Mouse (Mus musculus) retina, adult 2 months (tissue): ENCODE measurements around the gene Tpst2.

Source experiments
- DNase-seq: peaks from one replicate; pipeline ENCODE4 v3.0.0-alpha.2; 2012; ENCODE audit warnings: low read depth, low spot score

Tpst2 gene

GRCm38 (mm10) chr5:112276267-112276873 lies at the start of gene Tpst2:
TSS of gene Tpst2 (plus strand) at chr5:112276691.
- DNase-seq: peak; percentile 99

GRCm38 (mm10) chr5:112227354-112227753 lies 49.1 kb upstream of the Tpst2 start:
- DNase-seq: no peak

- DNase-seq: no peak
These were observed 48.6 kb upstream of the Tpst2 start for GRCm38 (mm10) chr5:112227898-112228239.

GRCm38 (mm10) chr5:112228240-112229076 lies 48.0 kb upstream of the Tpst2 start:
- DNase-seq: no peak

- no peak for DNase-seq
These were observed 40.7 kb upstream of the Tpst2 start for GRCm38 (mm10) chr5:112235806-112236205.

DNA sequence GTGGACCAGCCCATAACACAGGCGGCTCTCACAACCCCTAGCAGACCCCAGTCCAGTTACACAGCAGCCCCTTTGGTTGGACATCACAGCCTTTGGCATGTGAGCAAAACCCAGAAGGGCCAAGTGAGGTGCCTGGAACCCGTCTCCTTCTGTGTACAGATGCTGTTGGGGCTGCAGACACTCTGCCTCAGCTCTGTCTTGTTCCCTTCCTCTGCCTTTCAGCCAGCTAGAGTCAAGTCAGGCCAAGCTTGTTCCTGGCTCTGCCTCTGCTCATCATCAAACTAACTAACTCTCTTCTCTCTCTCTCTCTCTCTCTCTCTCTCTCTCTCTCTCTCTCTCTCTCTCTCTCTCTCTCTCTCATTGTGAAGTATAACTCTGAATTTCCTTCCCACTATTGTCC lies 39.9 kb upstream of the Tpst2 start:
- DNase-seq: no peak

DNA sequence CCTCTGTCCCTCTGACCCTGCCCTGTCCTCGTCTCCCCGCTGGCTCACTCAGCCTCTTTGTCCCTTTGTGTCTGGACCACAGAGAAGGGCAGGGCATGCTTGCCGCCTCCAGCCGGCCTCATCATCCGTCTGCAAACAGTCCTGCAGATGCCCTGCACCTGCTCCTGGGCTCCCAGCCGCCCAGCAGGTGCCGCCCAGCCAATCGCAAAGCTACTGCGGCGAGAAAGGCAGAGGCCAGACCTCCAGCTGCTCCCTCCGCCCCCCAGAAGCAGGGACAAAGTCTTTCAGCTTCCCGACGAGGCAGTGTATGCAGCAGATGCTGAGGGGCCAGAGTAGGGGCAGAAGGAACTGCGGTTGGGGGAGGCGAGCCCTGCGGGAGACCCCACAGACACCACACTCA lies 39.1 kb upstream of the Tpst2 start:
- DNase-seq: no peak

DNA sequence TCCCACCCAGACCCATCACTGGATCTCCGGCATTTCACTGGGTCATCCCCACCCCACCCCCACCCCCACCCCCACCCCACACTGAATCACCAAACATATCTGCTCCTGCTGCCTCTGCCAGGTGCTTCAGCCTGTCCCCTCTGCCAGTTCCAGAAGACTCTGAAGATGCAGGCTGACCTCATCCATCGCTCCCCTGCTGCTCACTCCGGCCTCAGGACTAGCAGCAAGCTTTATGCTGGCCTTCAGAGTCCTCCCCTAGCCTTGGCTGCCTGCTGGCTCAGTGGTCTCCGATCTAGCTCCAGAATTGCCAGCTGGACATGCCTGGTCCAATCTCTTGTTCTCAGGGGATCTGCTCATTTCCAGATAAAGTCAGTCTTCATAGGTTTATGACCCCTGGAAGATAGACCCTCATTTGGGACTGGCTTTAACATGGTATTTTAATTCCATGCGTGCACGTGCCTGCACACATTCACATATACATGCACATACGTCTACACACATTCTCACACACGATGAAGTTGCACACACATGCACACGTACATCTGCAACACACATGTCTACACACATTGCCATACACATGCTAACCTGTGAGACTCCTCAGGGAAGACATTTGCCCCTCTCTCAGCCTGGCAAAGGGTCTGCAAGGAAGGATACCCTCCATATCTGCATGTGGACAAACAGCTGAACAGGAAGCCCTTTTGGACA lies 38.5 kb upstream of the Tpst2 start:
- DNase-seq: no peak

DNA sequence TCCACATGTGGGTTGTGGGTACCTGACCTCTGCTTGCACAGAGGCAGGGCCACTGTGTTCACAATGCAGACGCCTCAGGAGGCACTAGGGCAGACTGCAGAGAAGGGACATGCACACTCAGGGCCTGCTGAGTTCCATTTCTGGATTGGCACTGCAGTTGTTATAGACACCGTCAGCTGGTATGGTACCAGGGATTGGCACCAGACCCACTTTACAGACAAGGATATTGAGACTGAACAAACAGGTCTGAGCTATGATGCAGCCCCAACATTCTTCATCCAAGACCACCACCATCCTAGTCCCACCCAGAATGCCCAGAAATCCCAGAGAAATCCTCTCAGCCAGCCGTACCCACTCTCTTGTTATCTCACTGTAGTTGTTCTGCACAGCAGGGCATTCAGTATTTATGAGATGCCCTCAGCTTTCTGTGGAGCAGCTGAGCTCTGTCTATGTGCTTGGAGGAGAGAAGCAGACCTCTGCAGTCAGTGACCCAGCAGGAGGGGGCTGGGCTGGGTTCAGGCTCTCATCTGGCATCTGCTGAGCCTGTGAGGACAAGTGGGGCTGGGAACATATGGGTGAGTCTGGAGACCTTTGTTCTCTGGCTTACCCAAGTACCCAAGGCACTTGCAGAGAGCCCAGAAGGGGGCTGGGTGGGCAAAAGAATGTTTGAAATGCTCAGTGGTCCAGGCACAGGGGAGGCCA lies 37.6 kb upstream of the Tpst2 start:
- no peak for DNase-seq

DNA sequence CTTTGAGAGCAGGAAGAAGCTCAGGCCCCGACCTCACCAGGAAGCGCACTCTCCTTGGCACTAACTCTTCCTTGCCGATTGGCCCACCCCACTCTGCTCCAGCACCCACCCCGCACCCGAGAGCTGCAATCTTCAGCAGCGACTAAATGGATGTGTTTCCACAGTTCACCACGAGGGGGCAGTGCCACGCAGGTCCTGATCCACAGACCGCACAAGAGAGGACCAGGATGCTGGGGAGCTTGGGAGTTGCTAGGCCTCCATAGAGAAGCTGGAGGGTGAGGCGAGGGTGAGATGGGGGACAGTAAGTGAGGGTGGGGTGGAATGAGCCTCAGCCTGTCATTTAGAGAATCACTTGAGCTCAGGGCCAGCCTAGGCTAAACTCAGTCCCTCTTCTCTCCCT lies 35.7 kb upstream of the Tpst2 start:
- DNase-seq: peak; percentile 50

- no peak for DNase-seq
These were observed 34.6 kb upstream of the Tpst2 start for GRCm38 (mm10) chr5:112241849-112242248.

DNA sequence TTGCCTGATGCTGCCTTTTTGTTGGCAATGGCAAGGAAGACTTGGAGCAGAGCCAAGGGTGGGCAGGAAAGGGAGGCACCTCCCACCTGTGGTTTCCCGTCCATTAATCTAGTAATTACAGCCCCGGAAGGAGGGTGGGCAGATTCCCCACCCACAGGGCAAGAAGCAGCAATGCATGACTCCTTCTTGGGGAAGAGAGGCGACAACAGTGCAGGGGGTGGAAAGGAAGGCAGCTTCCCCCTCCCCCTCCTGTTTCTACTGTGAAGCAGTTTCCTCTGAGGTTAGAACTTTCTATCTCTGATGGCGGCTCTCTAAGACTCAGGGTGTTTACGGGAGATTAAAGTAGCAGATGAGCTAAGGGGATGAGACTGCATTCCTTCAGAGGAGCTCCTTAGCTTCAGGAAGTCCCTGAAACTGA lies 34.1 kb upstream of the Tpst2 start:
- DNase-seq: no peak

- no peak for DNase-seq
These were observed 33.5 kb upstream of the Tpst2 start for GRCm38 (mm10) chr5:112243041-112243440.

DNA sequence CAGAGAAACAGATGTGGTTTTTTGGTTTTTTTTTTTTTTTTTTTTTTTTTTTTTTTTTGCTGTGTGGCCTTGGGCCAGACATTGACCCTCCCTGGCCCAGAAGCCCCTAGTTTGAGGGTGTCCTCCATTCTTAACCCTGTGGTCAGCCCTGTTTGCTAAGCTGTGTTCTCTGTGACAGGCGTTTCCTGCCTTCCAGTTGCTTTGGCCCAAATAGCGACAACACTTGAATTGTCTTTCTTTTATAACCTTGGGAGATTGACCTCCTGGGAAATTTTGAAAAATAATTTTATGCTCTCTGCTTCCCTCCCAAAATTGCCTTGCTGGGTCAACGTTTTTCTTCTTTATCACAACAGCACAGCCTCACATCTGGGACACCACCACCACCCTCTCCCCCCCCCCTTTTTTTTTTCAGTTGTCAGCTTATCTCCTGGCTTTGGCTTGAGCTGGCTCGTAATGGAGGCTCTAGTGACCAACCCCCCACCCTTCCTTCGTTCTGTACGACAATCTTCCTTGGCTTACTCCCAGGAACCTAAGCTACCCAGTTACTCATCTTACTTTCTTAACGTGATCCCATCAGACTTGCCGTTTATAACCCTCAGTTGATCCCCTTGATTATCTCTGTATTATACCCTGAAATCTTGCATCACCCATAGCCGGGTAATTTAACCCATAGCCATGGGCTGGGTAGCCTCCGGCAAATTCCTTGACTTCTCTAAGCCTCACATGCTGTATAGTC lies 32.8 kb upstream of the Tpst2 start:
- DNase-seq: no peak

GRCm38 (mm10) chr5:112244275-112244562 lies 32.3 kb upstream of the Tpst2 start:
- DNase-seq: no peak

GRCm38 (mm10) chr5:112244890-112245615 lies 31.4 kb upstream of the Tpst2 start:
- DNase-seq: no peak

DNA sequence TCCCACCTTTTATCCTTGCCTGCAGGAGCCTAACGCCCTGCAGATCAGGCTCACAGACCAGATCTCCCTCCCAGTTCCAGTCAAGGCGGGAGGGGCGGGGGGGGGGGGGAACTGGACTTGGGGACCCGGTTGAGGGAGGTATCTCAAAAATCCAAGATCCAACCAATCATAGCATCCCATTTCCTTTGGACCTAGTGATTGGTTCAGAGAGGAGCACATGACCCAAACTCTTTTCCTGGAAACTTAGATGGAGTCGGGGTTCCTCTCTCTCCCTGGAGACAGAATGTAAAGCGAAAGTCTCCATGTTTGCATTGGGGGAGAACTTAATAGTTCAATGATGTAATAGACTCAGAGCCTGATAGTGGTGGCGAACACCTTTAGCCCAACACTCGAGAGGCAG lies 29.1 kb upstream of the Tpst2 start:
- DNase-seq: no peak

GRCm38 (mm10) chr5:112249106-112249505 lies 27.4 kb upstream of the Tpst2 start:
- DNase-seq: no peak

- no peak for DNase-seq
These were observed 24.1 kb upstream of the Tpst2 start, which contains the start of gene Cryba4 for GRCm38 (mm10) chr5:112252400-112252799. TSS of gene Cryba4 (minus strand) at chr5:112252518.

- no peak for DNase-seq
These were observed 23.3 kb upstream of the Tpst2 start for GRCm38 (mm10) chr5:112253169-112253568.

DNA sequence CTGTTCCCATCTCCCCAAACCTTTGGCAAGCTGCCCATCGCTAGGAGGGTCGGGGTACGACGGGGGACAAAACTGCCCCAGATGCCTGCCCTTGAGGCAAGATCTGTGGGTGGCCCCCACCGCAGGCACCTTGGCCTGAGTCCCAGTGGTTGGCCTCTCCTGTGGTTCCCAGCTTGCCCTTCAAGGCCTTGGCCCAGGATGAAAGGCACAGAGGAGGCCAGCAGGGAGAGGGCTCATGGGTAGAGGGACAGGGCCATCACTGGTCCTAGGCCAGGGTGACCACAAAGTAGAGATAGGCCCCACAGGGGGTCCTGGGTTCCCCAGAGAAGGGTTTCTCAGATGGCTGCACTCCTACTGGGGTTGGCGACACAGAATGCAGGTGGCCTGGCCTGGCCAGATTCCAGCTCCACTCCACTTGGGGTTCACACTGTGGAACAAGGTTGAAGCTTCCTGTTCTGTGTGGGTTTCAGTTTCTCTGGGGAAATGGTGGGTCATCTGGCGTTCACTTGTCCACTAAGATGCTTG lies 22.1 kb upstream of the Tpst2 start:
- DNase-seq: no peak
